Mouse (Mus musculus): Measurements from ENCODE around the gene Ankrd11. TPM values are rescaled to one million over a fixed set of nuclear protein-coding genes. Genes with fewer than 3 reads are reported as not detected.

Gene Ankrd11
- polyA plus RNA-seq, 1 experiment = 32.5 TPM

GRCm38 (mm10) chr8:122926782-122927181, 115.3 kb downstream of the Ankrd11 start:
- Histone ChIP-seq H3K79me2 (ENCODE audit: control insufficient read depth, insufficient read depth) (peaks cover 100% of the 10 kb centered on the region), H3K79me3 (ENCODE audit: low read depth) (peaks cover 77% of the 10 kb centered on the region), H3K36me3 (ENCODE audit: control insufficient read depth, insufficient read depth) (peaks cover 3% of the 10 kb centered on the region), H3K4me3 (ENCODE audit: insufficient read depth, poor library complexity, severe bottlenecking) (no peak overlapping the region), H3K27me3 (ENCODE audit: control insufficient read depth, insufficient read depth, insufficient read length) (no peaks in the 10 kb centered on the region), H3ac (ENCODE audit: control insufficient read depth, insufficient read length, low read depth) (no peak overlapping the region)
- TF ChIP-seq FOSL1 (IDR thresholded peaks at IDR 0.05; ENCODE audit: insufficient read depth, low read length, poor library complexity, severe bottlenecking) (no peak), USF1 (IDR thresholded peaks at IDR 0.05; ENCODE audit: low read depth) (no peak), CEBPB (IDR thresholded peaks at IDR 0.05; ENCODE audit: low read depth) (no peak), CTCF (IDR thresholded peaks at IDR 0.05; ENCODE audit: control insufficient read depth, insufficient read depth, insufficient read length) (no peak), MAX (IDR thresholded peaks at IDR 0.05) (no peak), MYOG (IDR thresholded peaks at IDR 0.05; ENCODE audit: control insufficient read depth, extremely low read depth, insufficient read length) (no peak), MYOD1 (IDR thresholded peaks at IDR 0.05; ENCODE audit: control insufficient read depth, insufficient read length, low read depth) (no peak)

DNA sequence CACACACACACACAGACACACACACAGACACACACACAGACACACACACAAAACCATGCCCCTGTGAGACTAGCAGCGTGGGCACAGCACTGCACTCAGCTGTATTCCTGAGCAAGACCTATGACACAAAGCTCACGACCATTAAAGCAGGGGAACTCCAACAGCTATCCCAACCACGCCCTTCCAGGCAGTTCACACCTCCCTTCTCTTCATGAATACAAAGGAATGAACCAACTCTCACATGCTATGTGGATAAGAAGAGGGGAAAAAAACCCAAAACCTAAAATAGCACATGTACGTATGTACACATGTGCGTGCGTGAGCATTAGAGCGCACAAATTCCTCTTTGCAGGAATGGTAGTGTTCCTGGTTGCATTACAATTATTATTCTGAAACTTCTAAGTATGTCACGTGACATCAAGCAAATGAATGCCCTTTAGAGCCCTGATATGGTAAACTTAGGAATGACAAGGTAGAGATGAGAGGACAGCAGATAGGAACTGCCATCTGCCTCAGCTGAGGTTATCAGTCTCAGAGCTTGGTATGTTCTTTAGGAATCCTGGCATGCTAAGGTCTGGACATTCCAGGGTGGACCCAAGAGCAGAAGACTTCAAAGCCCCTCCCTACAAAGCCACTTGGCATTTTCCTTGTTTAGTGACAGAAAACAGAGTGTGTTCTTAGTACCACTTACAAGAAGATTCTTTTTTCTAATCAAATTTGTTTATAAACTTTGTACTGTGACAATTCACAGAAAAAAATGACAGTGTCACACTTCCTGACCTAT, 115.9 kb downstream of the Ankrd11 start:
- Histone ChIP-seq H3K36me3 (ENCODE audit: control insufficient read depth, insufficient read depth) (peaks cover 3% of the 10 kb centered on the region), H3ac (ENCODE audit: control insufficient read depth, insufficient read length, low read depth) (no peak overlapping the region), H3K79me2 (ENCODE audit: control insufficient read depth, insufficient read depth) (peaks cover 100% of the 10 kb centered on the region), H3K27me3 (ENCODE audit: control insufficient read depth, insufficient read depth, insufficient read length) (no peaks in the 10 kb centered on the region), H3K4me3 (ENCODE audit: insufficient read depth, poor library complexity, severe bottlenecking) (no peak overlapping the region), H3K79me3 (ENCODE audit: low read depth) (peaks cover 76% of the 10 kb centered on the region)
- TF ChIP-seq MYOG (IDR thresholded peaks at IDR 0.05; ENCODE audit: control insufficient read depth, extremely low read depth, insufficient read length) (no peak), CEBPB (IDR thresholded peaks at IDR 0.05; ENCODE audit: low read depth) (no peak), FOSL1 (IDR thresholded peaks at IDR 0.05; ENCODE audit: insufficient read depth, low read length, poor library complexity, severe bottlenecking) (no peak), USF1 (IDR thresholded peaks at IDR 0.05; ENCODE audit: low read depth) (no peak), MYOD1 (IDR thresholded peaks at IDR 0.05; ENCODE audit: control insufficient read depth, insufficient read length, low read depth) (no peak), MAX (IDR thresholded peaks at IDR 0.05) (no peak), CTCF (IDR thresholded peaks at IDR 0.05; ENCODE audit: control insufficient read depth, insufficient read depth, insufficient read length) (no peak)

DNA sequence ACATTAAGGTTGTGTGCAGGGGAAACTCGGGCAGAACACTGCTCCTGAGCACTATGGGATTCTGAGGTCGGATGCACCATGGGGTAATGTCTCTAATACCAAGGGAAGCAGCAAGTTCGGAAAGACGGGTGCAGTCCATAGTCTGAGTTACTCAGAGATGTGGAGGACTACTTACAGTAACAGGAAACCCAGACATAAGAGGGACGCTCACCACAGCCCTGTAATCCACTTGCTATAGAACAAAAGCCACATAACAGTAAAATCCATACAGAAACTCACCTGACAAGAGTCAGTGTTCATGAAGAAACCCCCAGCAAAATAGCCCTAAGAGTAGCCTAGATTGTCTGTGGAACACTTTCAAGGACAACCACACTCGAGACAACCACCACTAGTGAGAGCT, 118.0 kb downstream of the Ankrd11 start:
- Histone ChIP-seq H3K79me3 (ENCODE audit: low read depth) (peaks cover 82% of the 10 kb centered on the region), H3K4me3 (ENCODE audit: insufficient read depth, poor library complexity, severe bottlenecking) (no peak overlapping the region), H3K79me2 (ENCODE audit: control insufficient read depth, insufficient read depth) (peaks cover 100% of the 10 kb centered on the region), H3K36me3 (ENCODE audit: control insufficient read depth, insufficient read depth) (peaks cover 3% of the 10 kb centered on the region), H3ac (ENCODE audit: control insufficient read depth, insufficient read length, low read depth) (no peak overlapping the region), H3K27me3 (ENCODE audit: control insufficient read depth, insufficient read depth, insufficient read length) (no peaks in the 10 kb centered on the region)
- no peak for TF ChIP-seq MYOG (IDR thresholded peaks at IDR 0.05; ENCODE audit: control insufficient read depth, extremely low read depth, insufficient read length)
- TF ChIP-seq MAX (IDR thresholded peaks at IDR 0.05) = no peak
- no peak for TF ChIP-seq MYOD1 (IDR thresholded peaks at IDR 0.05; ENCODE audit: control insufficient read depth, insufficient read length, low read depth)
- no peak for TF ChIP-seq CEBPB (IDR thresholded peaks at IDR 0.05; ENCODE audit: low read depth)
- TF ChIP-seq CTCF (IDR thresholded peaks at IDR 0.05; ENCODE audit: control insufficient read depth, insufficient read depth, insufficient read length) = no peak
- no peak for TF ChIP-seq USF1 (IDR thresholded peaks at IDR 0.05; ENCODE audit: low read depth)
- TF ChIP-seq FOSL1 (IDR thresholded peaks at IDR 0.05; ENCODE audit: insufficient read depth, low read length, poor library complexity, severe bottlenecking) = no peak

DNA sequence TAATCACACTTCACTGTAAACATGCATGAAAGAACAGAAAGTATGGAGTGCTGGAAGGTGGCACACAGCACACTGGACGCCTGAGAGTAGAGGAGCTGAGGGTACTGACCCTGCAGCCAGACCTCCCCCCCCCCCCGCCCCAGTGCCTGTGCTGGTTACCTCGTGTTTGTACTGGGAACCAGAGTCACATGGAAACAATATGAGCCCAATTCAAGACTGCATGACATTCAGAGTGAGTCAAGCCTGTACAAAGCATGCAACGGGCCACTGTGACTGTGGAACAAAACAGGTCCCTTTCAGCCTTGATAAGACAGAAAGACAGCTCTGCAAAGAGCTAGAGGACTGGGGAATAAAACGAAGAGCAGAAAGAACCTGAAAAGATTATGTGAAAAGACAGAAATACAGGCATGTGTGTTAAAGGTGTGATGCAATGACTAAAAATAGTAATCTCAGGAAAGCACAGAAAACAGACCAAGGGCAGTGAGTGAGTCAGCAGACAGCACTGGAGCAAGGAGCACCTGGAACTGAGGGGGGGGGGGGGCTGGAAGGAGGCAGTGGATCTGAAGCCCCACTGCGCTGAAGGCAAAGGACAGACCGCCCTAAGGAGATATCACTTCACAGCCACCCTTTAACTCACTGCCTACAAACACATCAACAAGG, 118.5 kb downstream of the Ankrd11 start:
- peaks cover 82% of the 10 kb centered on the region for H3K79me3 ChIP-seq (ENCODE audit: low read depth)
- H3K79me2 ChIP-seq (ENCODE audit: control insufficient read depth, insufficient read depth) = peaks cover 100% of the 10 kb centered on the region
- TF ChIP-seq USF1 (IDR thresholded peaks at IDR 0.05; ENCODE audit: low read depth) (no peak), FOSL1 (IDR thresholded peaks at IDR 0.05; ENCODE audit: insufficient read depth, low read length, poor library complexity, severe bottlenecking) (no peak), MYOD1 (IDR thresholded peaks at IDR 0.05; ENCODE audit: control insufficient read depth, insufficient read length, low read depth) (no peak), CEBPB (IDR thresholded peaks at IDR 0.05; ENCODE audit: low read depth) (peak; percentile 28), MYOG (IDR thresholded peaks at IDR 0.05; ENCODE audit: control insufficient read depth, extremely low read depth, insufficient read length) (no peak), MAX (IDR thresholded peaks at IDR 0.05) (no peak), CTCF (IDR thresholded peaks at IDR 0.05; ENCODE audit: control insufficient read depth, insufficient read depth, insufficient read length) (no peak)
- no peak overlapping the region for H3K4me3 ChIP-seq (ENCODE audit: insufficient read depth, poor library complexity, severe bottlenecking)
- no peak overlapping the region for H3ac ChIP-seq (ENCODE audit: control insufficient read depth, insufficient read length, low read depth)
- peaks cover 3% of the 10 kb centered on the region for H3K36me3 ChIP-seq (ENCODE audit: control insufficient read depth, insufficient read depth)
- no peaks in the 10 kb centered on the region for H3K27me3 ChIP-seq (ENCODE audit: control insufficient read depth, insufficient read depth, insufficient read length)

GRCm38 (mm10) chr8:122922945-122923344, 119.1 kb downstream of the Ankrd11 start:
- Histone ChIP-seq H3K27me3 (ENCODE audit: control insufficient read depth, insufficient read depth, insufficient read length) (no peaks in the 10 kb centered on the region), H3K79me3 (ENCODE audit: low read depth) (peaks cover 85% of the 10 kb centered on the region), H3K36me3 (ENCODE audit: control insufficient read depth, insufficient read depth) (peaks cover 3% of the 10 kb centered on the region), H3ac (ENCODE audit: control insufficient read depth, insufficient read length, low read depth) (no peak overlapping the region), H3K79me2 (ENCODE audit: control insufficient read depth, insufficient read depth) (peaks cover 100% of the 10 kb centered on the region), H3K4me3 (ENCODE audit: insufficient read depth, poor library complexity, severe bottlenecking) (no peak overlapping the region)
- TF ChIP-seq FOSL1 (IDR thresholded peaks at IDR 0.05; ENCODE audit: insufficient read depth, low read length, poor library complexity, severe bottlenecking) = no peak
- TF ChIP-seq MYOD1 (IDR thresholded peaks at IDR 0.05; ENCODE audit: control insufficient read depth, insufficient read length, low read depth) = no peak
- no peak for TF ChIP-seq MYOG (IDR thresholded peaks at IDR 0.05; ENCODE audit: control insufficient read depth, extremely low read depth, insufficient read length)
- TF ChIP-seq USF1 (IDR thresholded peaks at IDR 0.05; ENCODE audit: low read depth) = no peak
- no peak for TF ChIP-seq CEBPB (IDR thresholded peaks at IDR 0.05; ENCODE audit: low read depth)
- no peak for TF ChIP-seq CTCF (IDR thresholded peaks at IDR 0.05; ENCODE audit: control insufficient read depth, insufficient read depth, insufficient read length)
- no peak for TF ChIP-seq MAX (IDR thresholded peaks at IDR 0.05)

Measured in C2C12 (cell line).